Mouse (Mus musculus): ENCODE results near the gene Abcb8. TPM values are rescaled to one million over a fixed set of nuclear protein-coding genes. Genes with fewer than 3 reads are reported as not detected.
A peak's percentile ranks its signal among the peaks of the same experiment; 100 is the strongest.

Abcb8 gene
- polyA plus RNA-seq, 1 experiment from 2014 or later: 55.2 TPM

- peak within 1 kb of the TSS; percentile 90 for H3K4me2 ChIP-seq
- peak; percentile 92 for ATAC-seq (replicated peaks; ENCODE audit: low FRiP score)
- H3K36me3 ChIP-seq (ENCODE audit: control insufficient read depth, insufficient read depth, low read length): peaks cover 3% of the 10 kb centered on the region; the same call in 1 of the 2 replicates
- H3K27ac ChIP-seq (ENCODE audit: low read depth, low read length): peak within 1 kb of the TSS; percentile 92
- H3K27me3 ChIP-seq (replicated peaks; ENCODE audit: control insufficient read depth, insufficient read depth, low read length): no peaks in the 10 kb centered on the region
- DNase-seq (ENCODE audit: low spot score): peak; percentile 95
- peak within 1 kb of the TSS; percentile 89 for H3K9ac ChIP-seq (ENCODE audit: low read depth, low read length)
- under 1% methylated on average over 46 of the region's 46 CpGs for WGBS
- no peaks in the 10 kb centered on the region for H3K9me3 ChIP-seq (ENCODE audit: control insufficient read depth, low read length)
- H3K4me1 ChIP-seq (replicated peaks; ENCODE audit: control insufficient read depth, insufficient read depth, low read length): peaks cover 43% of the 10 kb centered on the region
- H3K4me3 ChIP-seq (ENCODE audit: low read depth, low read length): peak within 1 kb of the TSS; percentile 77
Measured at GRCm38 (mm10) chr5:24423129-24424003, 29.9 kb downstream of the Abcb8 start, which contains the start of the genes Cdk5 and Slc4a2. Cdk5 (minus strand) TSS chr5:24423530. Slc4a2 (plus strand) TSS chr5:24423837.

GRCm38 (mm10) chr5:24424004-24424781 is 30.7 kb downstream of the Abcb8 start:
- 15% methylated on average over 21 of the region's 21 CpGs for WGBS
- Histone ChIP-seq H3K27ac (ENCODE audit: low read depth, low read length) (peak overlapping the region; percentile 92), H3K4me2 (peak overlapping the region; percentile 90), H3K4me3 (ENCODE audit: low read depth, low read length) (peak overlapping the region; percentile 77), H3K9me3 (ENCODE audit: control insufficient read depth, low read length) (no peaks in the 10 kb centered on the region), H3K27me3 (replicated peaks; ENCODE audit: control insufficient read depth, insufficient read depth, low read length) (no peaks in the 10 kb centered on the region), H3K36me3 (ENCODE audit: control insufficient read depth, insufficient read depth, low read length) (peaks cover 3% of the 10 kb centered on the region; the same call in 1 of the 2 replicates), H3K9ac (ENCODE audit: low read depth, low read length) (peak overlapping the region; percentile 89), H3K4me1 (replicated peaks; ENCODE audit: control insufficient read depth, insufficient read depth, low read length) (peaks cover 50% of the 10 kb centered on the region)
- DNase-seq (ENCODE audit: low spot score) (peak; percentile 44), ATAC-seq (replicated peaks; ENCODE audit: low FRiP score) (no peak)

GRCm38 (mm10) chr5:24424861-24425411 is 31.5 kb downstream of the Abcb8 start:
- Histone ChIP-seq H3K36me3 (ENCODE audit: control insufficient read depth, insufficient read depth, low read length) (peaks cover 3% of the 10 kb centered on the region; the same call in 1 of the 2 replicates), H3K27me3 (replicated peaks; ENCODE audit: control insufficient read depth, insufficient read depth, low read length) (no peaks in the 10 kb centered on the region), H3K4me3 (ENCODE audit: low read depth, low read length) (peak overlapping the region; percentile 77), H3K4me2 (peak overlapping the region; percentile 90), H3K9ac (ENCODE audit: low read depth, low read length) (peak overlapping the region; percentile 89), H3K9me3 (ENCODE audit: control insufficient read depth, low read length) (no peaks in the 10 kb centered on the region), H3K27ac (ENCODE audit: low read depth, low read length) (peak overlapping the region; percentile 92), H3K4me1 (replicated peaks; ENCODE audit: control insufficient read depth, insufficient read depth, low read length) (peaks cover 50% of the 10 kb centered on the region)
- ATAC-seq (replicated peaks; ENCODE audit: low FRiP score) (peak; percentile 53), DNase-seq (ENCODE audit: low spot score) (peak; percentile 88)
- WGBS: 1% methylated on average over 57 of the region's 60 CpGs

GRCm38 (mm10) chr5:24425421-24426036 is 32.1 kb downstream of the Abcb8 start:
- peaks cover 50% of the 10 kb centered on the region for H3K4me1 ChIP-seq (replicated peaks; ENCODE audit: control insufficient read depth, insufficient read depth, low read length)

GRCm38 (mm10) chr5:24426037-24426432 is 32.6 kb downstream of the Abcb8 start:
- no peak for DNase-seq (ENCODE audit: low spot score)
- ATAC-seq (replicated peaks; ENCODE audit: low FRiP score): no peak
- H3K27me3 ChIP-seq (replicated peaks; ENCODE audit: control insufficient read depth, insufficient read depth, low read length): no peaks in the 10 kb centered on the region
- H3K9me3 ChIP-seq (ENCODE audit: control insufficient read depth, low read length): no peaks in the 10 kb centered on the region
- peak overlapping the region; percentile 92 for H3K27ac ChIP-seq (ENCODE audit: low read depth, low read length)
- H3K4me2 ChIP-seq: peak overlapping the region; percentile 90
- H3K36me3 ChIP-seq (ENCODE audit: control insufficient read depth, insufficient read depth, low read length): peaks cover 8% of the 10 kb centered on the region
- 5% methylated on average over 10 of the region's 10 CpGs for WGBS
- H3K4me3 ChIP-seq (ENCODE audit: low read depth, low read length): peak overlapping the region; percentile 77
- peak overlapping the region; percentile 89 for H3K9ac ChIP-seq (ENCODE audit: low read depth, low read length)
- H3K4me1 ChIP-seq (replicated peaks; ENCODE audit: control insufficient read depth, insufficient read depth, low read length): peaks cover 50% of the 10 kb centered on the region

More at GRCm38 (mm10) chr5:24425421-24426036, 32.1 kb downstream of the Abcb8 start:
- ATAC-seq (replicated peaks; ENCODE audit: low FRiP score) (no peak), DNase-seq (ENCODE audit: low spot score) (peak; percentile 75)
- WGBS: 1% methylated on average over 29 of the region's 30 CpGs
- Histone ChIP-seq H3K9ac (ENCODE audit: low read depth, low read length) (peak overlapping the region; percentile 89), H3K4me2 (peak overlapping the region; percentile 90), H3K4me3 (ENCODE audit: low read depth, low read length) (peak overlapping the region; percentile 77), H3K9me3 (ENCODE audit: control insufficient read depth, low read length) (no peaks in the 10 kb centered on the region), H3K27ac (ENCODE audit: low read depth, low read length) (peak overlapping the region; percentile 92), H3K36me3 (ENCODE audit: control insufficient read depth, insufficient read depth, low read length) (peaks cover 3% of the 10 kb centered on the region; the same call in 1 of the 2 replicates), H3K27me3 (replicated peaks; ENCODE audit: control insufficient read depth, insufficient read depth, low read length) (no peaks in the 10 kb centered on the region)

- H3K4me2 ChIP-seq: peak overlapping the region; percentile 90
- H3K27ac ChIP-seq (ENCODE audit: low read depth, low read length): no peak overlapping the region
- peaks cover 13% of the 10 kb centered on the region for H3K36me3 ChIP-seq (ENCODE audit: control insufficient read depth, insufficient read depth, low read length)
- H3K9ac ChIP-seq (ENCODE audit: low read depth, low read length): 0 out of 2 replicates have a peak overlapping the region, but pooled peaks have one; percentile 89
- H3K4me1 ChIP-seq (replicated peaks; ENCODE audit: control insufficient read depth, insufficient read depth, low read length): peaks cover 50% of the 10 kb centered on the region
- DNase-seq (ENCODE audit: low spot score): no peak
- no peak for ATAC-seq (replicated peaks; ENCODE audit: low FRiP score)
- WGBS: 11% methylated on average over 9 of the region's 9 CpGs
- H3K4me3 ChIP-seq (ENCODE audit: low read depth, low read length): peak overlapping the region; percentile 77
- H3K9me3 ChIP-seq (ENCODE audit: control insufficient read depth, low read length): no peaks in the 10 kb centered on the region
- no peaks in the 10 kb centered on the region for H3K27me3 ChIP-seq (replicated peaks; ENCODE audit: control insufficient read depth, insufficient read depth, low read length)
Measured at GRCm38 (mm10) chr5:24426556-24427284, 33.3 kb downstream of the Abcb8 start.

GRCm38 (mm10) chr5:24427285-24427633 is 33.8 kb downstream of the Abcb8 start:
- H3K4me2 ChIP-seq: peak overlapping the region; percentile 90
- ATAC-seq (replicated peaks; ENCODE audit: low FRiP score): no peak
- no peak overlapping the region for H3K27ac ChIP-seq (ENCODE audit: low read depth, low read length)
- peaks cover 50% of the 10 kb centered on the region for H3K4me1 ChIP-seq (replicated peaks; ENCODE audit: control insufficient read depth, insufficient read depth, low read length)
- H3K36me3 ChIP-seq (ENCODE audit: control insufficient read depth, insufficient read depth, low read length): peaks cover 15% of the 10 kb centered on the region
- no peak for DNase-seq (ENCODE audit: low spot score)
- 25% methylated on average over 12 of the region's 12 CpGs for WGBS
- H3K9ac ChIP-seq (ENCODE audit: low read depth, low read length): no peak overlapping the region
- H3K4me3 ChIP-seq (ENCODE audit: low read depth, low read length): no peak overlapping the region
- no peaks in the 10 kb centered on the region for H3K9me3 ChIP-seq (ENCODE audit: control insufficient read depth, low read length)
- no peaks in the 10 kb centered on the region for H3K27me3 ChIP-seq (replicated peaks; ENCODE audit: control insufficient read depth, insufficient read depth, low read length)
